Mouse (Mus musculus): Measurements from ENCODE around the gene Zfp622. TPM values are rescaled to one million over a fixed set of nuclear protein-coding genes. Genes with fewer than 3 reads are reported as not detected.

The Zfp622 gene
- 9.8 and 10.6 TPM in 2 replicates for polyA plus RNA-seq (2012; rRNA removed)

GRCm38 (mm10) chr15:25984067-25984733 is at the start of gene Zfp622:
Gene Zfp622 (plus strand): TSS chr15:25984366.

Other genes starting within 250 kb of the Zfp622 start
- gene Retreg1, start 141.2 kb upstream of the Zfp622 start, polyA plus RNA-seq (2012; rRNA removed): 0.81 and 0.91 TPM in 2 replicates